Mouse (Mus musculus) thymus, postnatal 4 days (tissue): ENCODE results near the gene Tmem233.

ENCODE experiments used
- DNase-seq: peaks from one replicate; pipeline ENCODE4 v3.0.0; 2021

The Tmem233 gene

DNA sequence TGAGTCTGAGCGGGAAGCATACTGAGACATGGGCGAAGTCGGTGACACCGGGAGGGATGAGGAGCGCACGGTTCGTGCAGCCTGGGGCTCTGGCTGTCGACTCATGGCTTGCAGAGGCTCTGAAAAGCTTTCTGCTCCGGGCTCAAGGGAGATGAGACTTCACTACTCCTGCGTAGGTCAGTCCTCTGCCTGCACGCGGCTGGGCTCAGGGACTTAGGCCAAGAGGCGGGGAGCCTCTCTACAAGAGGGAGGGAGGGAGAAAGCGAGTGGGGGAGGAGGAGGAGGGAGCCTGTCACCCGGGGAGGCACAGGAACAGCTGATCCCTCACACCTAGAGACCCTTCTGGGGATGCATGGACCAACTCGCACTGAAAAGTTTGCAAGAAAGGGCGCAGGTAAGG, at the start of gene Tmem233:
Gene Tmem233, minus strand, starts transcription at position 164 of the 400 bp plus-strand sequence.
- no peak for DNase-seq

GRCm38 (mm10) chr5:116123344-116123743, 40.3 kb upstream of the Tmem233 start:
- peak; percentile 84 for DNase-seq

DNA sequence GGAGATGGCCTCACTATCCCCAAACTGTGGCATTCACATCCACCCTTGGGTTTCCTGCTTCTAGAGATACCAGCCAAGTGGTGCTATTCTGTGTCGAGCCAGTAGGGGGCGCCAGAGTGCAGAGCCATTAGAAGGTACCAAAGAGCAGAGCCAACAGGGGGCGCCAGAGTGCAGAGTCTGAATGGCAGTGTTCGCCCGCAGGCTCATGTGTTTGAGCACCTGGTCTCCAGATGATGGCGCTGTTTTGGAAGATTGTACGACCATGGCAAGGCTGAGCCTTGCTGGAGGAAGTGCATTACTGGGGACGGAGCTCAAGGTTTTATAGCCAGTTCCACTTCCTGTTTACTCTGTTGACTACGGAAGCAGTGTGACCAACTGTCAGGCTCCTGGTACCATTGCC, 33.5 kb upstream of the Tmem233 start:
- DNase-seq: peak; percentile 83

DNA sequence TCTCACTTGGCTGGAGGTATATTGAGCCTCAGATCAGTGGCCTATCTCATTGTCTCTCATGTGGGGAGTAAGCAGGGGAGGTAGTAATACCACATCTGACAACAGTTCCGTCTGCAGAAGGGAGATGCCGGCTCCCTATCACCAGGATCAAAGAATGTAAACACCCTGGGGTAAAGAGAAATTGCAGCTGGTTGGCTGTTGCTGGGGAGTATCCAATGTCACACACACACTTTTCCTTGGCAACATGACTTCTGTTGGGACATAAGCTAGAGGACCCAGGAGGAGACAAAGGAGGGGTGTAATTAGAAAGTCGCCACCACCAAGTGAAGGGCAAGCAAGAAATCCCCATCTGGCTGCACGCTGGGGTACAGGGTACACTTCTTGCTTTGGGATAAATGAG, 33.1 kb upstream of the Tmem233 start:
- no peak for DNase-seq

GRCm38 (mm10) chr5:116115071-116115834, 32.2 kb upstream of the Tmem233 start:
- no peak for DNase-seq

DNA sequence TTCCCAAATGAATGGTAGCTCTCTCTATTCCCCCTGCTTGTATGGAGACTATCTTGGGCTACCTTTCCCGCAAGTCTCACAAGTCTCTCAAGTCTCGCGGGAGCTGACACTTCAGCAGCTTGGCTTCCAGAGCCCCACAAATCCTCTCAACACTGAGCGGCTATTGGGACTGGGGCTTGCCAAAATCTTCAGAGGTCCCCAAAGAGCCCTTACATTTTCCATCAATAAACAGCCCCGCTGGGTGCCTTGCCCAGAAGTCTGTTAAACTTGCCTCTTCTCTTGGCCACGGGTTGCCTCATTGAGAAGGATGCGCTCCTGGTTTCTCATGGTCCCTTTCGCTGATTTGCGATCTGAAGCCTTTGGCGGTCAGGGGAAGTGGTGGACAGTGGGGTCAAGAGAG, 25.6 kb upstream of the Tmem233 start:
- no peak for DNase-seq

- no peak for DNase-seq
These were observed 1.2 kb upstream of the Tmem233 start for GRCm38 (mm10) chr5:116084231-116084630.

- DNase-seq: no peak
These were observed 673 bp downstream of the Tmem233 start for GRCm38 (mm10) chr5:116082241-116082900.

GRCm38 (mm10) chr5:116081616-116082015, 1.4 kb downstream of the Tmem233 start:
- DNase-seq: no peak

DNA sequence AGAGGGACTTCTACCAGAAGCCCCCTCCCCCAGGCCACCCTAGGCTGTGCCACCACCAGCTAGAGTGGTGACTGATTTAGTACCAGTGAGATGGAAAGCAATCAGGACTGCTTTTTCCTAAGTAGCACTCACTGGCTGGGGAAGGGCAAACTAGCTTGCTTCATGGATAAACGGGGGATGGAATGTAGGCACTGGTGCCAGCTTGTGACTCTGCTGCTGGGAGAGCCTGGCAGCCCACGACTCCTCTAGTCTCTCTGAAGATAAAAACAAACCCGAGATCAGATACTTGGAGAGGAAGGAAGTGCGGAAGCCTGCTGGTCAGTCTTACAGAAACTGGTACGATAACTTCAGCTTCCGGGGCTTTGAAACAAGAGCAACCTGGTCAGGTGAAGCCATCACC, 2.3 kb downstream of the Tmem233 start:
- DNase-seq: no peak

DNA sequence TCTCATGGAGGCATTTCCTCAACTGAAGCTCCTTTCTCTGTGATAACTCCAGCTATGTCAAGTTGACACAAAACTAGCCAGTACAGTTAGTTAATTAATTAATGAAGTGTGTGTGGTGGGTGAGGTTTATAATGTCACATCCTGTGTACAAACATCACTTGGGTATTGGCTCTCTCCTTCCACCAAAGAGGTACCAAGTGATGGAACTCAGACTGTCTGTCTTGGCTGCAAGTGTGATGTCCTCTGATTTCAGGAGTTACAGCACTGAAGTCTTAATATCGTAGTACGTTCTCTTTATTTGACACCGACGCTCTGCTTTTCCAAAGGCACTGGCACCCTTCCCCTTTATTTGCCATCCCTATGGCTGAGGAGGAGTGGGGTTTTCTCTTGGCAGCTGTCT, 13.4 kb downstream of the Tmem233 start:
- DNase-seq: no peak

DNA sequence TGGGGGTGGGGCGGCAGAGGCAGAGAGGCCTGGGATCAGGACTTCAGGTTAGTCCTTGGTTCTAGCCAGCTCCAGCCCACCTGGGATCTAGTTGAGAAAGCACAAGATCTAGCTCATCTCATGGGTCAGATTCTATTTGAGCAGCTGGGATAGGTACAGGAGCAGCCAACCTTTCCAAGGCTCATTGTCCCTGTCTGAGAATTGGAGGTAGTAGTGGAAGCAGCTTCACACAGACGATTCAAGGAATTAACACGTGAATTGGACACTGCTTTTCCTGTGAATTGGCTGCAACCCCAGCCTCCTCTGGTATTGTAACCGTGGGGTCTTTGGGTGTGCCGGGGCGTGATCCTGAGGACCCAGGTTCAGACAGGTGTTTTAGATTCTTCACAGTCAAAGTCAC, 30.2 kb downstream of the Tmem233 start:
- no peak for DNase-seq

DNA sequence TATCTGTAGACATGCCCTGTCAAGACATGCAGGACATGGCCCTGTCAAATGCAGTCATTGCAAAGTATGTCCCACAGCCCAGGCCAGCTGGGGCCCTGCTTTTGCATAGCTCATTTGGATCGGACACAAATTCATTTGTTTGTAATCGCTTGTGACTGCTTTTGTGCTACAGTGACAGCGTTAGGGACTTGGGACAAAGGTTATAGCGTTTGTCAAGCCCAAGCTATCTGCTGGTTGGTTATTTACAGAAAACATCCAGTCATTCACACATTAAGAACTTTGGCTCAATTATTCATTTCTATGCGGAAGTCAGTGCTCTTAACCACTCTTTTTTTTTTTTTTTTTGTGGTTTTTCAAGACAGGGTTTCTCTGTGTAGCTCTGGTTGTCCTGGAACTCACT, 30.9 kb downstream of the Tmem233 start:
- DNase-seq: no peak

- DNase-seq: no peak
These were observed 33.2 kb downstream of the Tmem233 start for GRCm38 (mm10) chr5:116049821-116050220.

- no peak for DNase-seq
These were observed 34.7 kb downstream of the Tmem233 start for GRCm38 (mm10) chr5:116048321-116048720.

GRCm38 (mm10) chr5:116046246-116046645, 36.8 kb downstream of the Tmem233 start:
- DNase-seq: no peak

DNA sequence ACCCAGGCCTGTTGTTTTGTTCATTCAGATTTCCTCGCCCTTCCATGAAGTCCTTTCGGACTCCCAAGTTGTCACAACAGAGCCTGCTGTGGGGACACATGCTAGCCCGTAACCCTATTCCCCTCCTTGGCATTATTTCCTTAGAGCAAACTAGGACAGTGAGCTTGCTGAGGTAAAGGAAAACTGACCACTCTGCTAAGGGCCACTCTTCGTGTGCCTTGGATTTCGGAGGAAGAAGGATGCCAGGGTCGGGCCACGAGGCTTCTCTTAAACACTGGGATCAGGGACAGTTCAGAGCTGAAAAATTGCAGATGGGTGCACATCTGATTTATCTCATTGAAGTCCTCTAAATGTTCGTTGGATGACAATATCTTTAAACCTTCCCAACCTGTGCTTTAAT, 37.5 kb downstream of the Tmem233 start:
- no peak for DNase-seq

- no peak for DNase-seq
These were observed 40.8 kb downstream of the Tmem233 start for GRCm38 (mm10) chr5:116042241-116042640.

DNA sequence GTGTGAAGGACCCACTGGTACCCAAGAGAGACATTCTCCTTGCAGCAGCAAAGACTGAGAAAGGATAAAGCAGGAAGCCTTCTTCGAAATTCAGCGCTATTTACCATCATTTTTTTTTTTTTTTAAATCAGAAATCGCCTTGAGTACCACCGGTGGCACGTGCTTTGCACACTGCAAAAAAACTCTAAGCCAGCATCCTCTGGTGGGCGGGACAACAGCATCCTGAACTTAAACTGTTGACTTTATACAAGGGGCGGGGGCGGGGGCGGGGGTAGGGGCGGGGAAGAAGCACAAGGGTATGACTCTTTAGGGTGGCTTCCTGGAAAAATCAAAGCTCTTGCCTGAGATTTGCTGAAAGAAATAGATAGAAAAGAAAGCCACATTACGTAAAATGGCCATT, 43.3 kb downstream of the Tmem233 start:
- DNase-seq: no peak

DNA sequence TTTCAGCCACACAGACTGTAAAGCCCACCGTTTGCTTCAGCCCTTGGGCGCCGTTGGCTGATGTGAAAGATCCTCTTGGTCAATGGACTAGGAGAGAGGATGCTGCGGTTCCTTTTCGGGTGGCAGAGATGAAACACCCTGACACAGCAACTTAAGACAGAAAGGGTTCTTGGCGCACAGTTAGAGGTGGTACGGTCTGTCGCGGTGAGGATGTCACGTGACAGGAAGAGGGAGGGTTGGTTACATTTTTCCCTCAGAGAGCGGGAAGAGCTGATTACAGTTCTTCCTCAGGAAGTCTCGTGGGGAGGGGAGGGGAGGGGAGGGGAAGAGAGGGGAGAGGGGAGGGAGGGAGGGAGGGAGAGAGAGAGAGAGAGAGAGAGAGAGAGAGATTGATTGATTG, 45.3 kb downstream of the Tmem233 start:
- DNase-seq: no peak

GRCm38 (mm10) chr5:116036465-116036864, 46.6 kb downstream of the Tmem233 start:
- DNase-seq: no peak

DNA sequence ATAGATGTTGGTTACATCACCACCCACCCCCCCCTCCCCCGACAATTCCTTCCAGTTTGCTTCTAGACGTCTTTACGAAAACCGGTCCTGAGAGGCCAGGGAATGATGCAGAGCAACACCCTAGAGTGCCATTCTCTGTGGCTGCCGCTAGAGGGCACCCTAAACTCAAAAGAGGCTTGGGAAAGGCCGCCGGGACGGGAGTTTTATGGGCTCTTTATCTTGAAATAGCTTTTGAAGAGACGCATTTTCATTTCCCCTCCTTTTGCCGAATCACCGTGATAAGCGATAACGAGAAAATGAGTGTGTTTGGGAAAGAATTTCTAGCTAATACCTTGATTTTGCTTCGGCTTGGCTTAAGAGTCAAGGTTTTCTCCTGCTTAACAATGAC, 51.9 kb downstream of the Tmem233 start:
- peak; percentile 86 for DNase-seq

GRCm38 (mm10) chr5:116030566-116031189, 52.4 kb downstream of the Tmem233 start:
- peak; percentile 32 for DNase-seq

- DNase-seq: peak; percentile 74
These were observed 54.0 kb downstream of the Tmem233 start for GRCm38 (mm10) chr5:116029071-116029470.
